Mouse (Mus musculus) MEL (cell line): Measurements from ENCODE around the gene Nek8.

ENCODE experiments used
- MYC ChIP-seq: IDR thresholded peaks from 2 replicates; pipeline ENCODE4 v1.6.1; 2011; ENCODE audit warnings: low read depth, mild to moderate bottlenecking, low read length, improper control_type of control experiment, moderate library complexity
- SIN3A ChIP-seq: IDR thresholded peaks from 2 replicates; pipeline ENCODE4 v1.6.1; 2012; ENCODE audit warnings: low read length, improper control_type of control experiment, inconsistent platforms
- UBTF ChIP-seq: IDR thresholded peaks from 2 replicates; pipeline ENCODE4 v1.6.1; 2012; ENCODE audit warnings: low read depth, mild to moderate bottlenecking, inconsistent platforms, low read length, improper control_type of control experiment, moderate library complexity, borderline replicate concordance; ENCODE audit not compliant: insufficient read depth

GRCm38 (mm10) chr11:78151161-78151560, 25.3 kb downstream of the Nek8 start:
- TF ChIP-seq UBTF = no peak
- no peak for TF ChIP-seq SIN3A
- no peak for TF ChIP-seq MYC
